Mouse (Mus musculus) mouse trophoblast stem cell (cell line): Measurements from ENCODE around the gene Gatad2b.

Experiments
- in situ Hi-C, 2 experiments: fragments of 300-500 bp; cut with MseI, MboI; formaldehyde crosslinking; loops; 2 replicates in 1 of 2; 3 replicates in 1 of 2; pipeline ENCODE4 v1.15.1; 2025

Gene Gatad2b

GRCm38 (mm10) chr3:90381727-90382126, 88.7 kb downstream of the Gatad2b start:
- in situ Hi-C loops, result no loop called here

GRCm38 (mm10) chr3:90383690-90384089, 90.7 kb downstream of the Gatad2b start:
- in situ Hi-C loops, result no loop called here

GRCm38 (mm10) chr3:90384851-90385375, 91.9 kb downstream of the Gatad2b start:
- in situ Hi-C loops, result no loop called here

- in situ Hi-C loops, result no loop called here
Measured at GRCm38 (mm10) chr3:90386817-90387216, 93.8 kb downstream of the Gatad2b start.

GRCm38 (mm10) chr3:90387483-90387882, 94.5 kb downstream of the Gatad2b start:
- in situ Hi-C loops, result no loop called here

- in situ Hi-C loops, result no loop called here
Measured at GRCm38 (mm10) chr3:90388192-90388591, 95.2 kb downstream of the Gatad2b start.

- in situ Hi-C loops, result no loop called here
Measured at GRCm38 (mm10) chr3:90388726-90389510, 95.9 kb downstream of the Gatad2b start.

- in situ Hi-C loops, result no loop called here
Measured at GRCm38 (mm10) chr3:90389511-90390490, 96.8 kb downstream of the Gatad2b start, which contains the start of gene Slc27a3. Slc27a3 (minus strand) TSS chr3:90389938.

- in situ Hi-C loops, result no loop called here
Measured at GRCm38 (mm10) chr3:90391004-90391403, 98.0 kb downstream of the Gatad2b start.

- in situ Hi-C loops, result no loop called here
Measured at GRCm38 (mm10) chr3:90391941-90392340, 99.0 kb downstream of the Gatad2b start.

- in situ Hi-C loops, result no loop called here
Measured at GRCm38 (mm10) chr3:90392661-90393060, 99.7 kb downstream of the Gatad2b start.

- in situ Hi-C loops, result no loop called here
Measured at GRCm38 (mm10) chr3:90395629-90396028, 102.7 kb downstream of the Gatad2b start.

- in situ Hi-C loops, result no loop called here
Measured at GRCm38 (mm10) chr3:90400993-90401392, 108.0 kb downstream of the Gatad2b start.

GRCm38 (mm10) chr3:90404121-90404520, 111.1 kb downstream of the Gatad2b start:
- in situ Hi-C loops, result no loop called here

- in situ Hi-C loops, result no loop called here
Measured at GRCm38 (mm10) chr3:90404609-90405008, 111.6 kb downstream of the Gatad2b start.

- in situ Hi-C loops, result no loop called here
Measured at GRCm38 (mm10) chr3:90406414-90406813, 113.4 kb downstream of the Gatad2b start.

- in situ Hi-C loops, result no loop called here
Measured at GRCm38 (mm10) chr3:90408721-90409120, 115.7 kb downstream of the Gatad2b start.

- in situ Hi-C loops, result loop anchor here in 1 of 2 experiments (5.0 kb wide), 1 partner anchor 55 kb away; the partner anchor contains the start of gene Npr1
Measured at GRCm38 (mm10) chr3:90412312-90413010, 119.5 kb downstream of the Gatad2b start.

- in situ Hi-C loops, result loop anchor here in 1 of 2 experiments (5.0 kb wide), 1 partner anchor 54 kb away; the partner anchor contains the start of gene Npr1
Measured at GRCm38 (mm10) chr3:90413011-90413396, 120.0 kb downstream of the Gatad2b start.
